Mouse (Mus musculus): ENCODE data around the gene Srrm4. TPM values are rescaled to one million over a fixed set of nuclear protein-coding genes. Genes with fewer than 3 reads are reported as not detected.

Srrm4 gene
- polyA plus RNA-seq, 1 experiment from 2014 or later: 1.4 TPM

- Histone ChIP-seq H3K36me3 (ENCODE audit: control insufficient read depth, insufficient read depth, low read length) (no peaks in the 10 kb centered on the region), H3K4me2 (ENCODE audit: low read depth, low read length) (no peak overlapping the region), H3K4me1 (ENCODE audit: control insufficient read depth, insufficient read depth, low read length) (no peaks in the 10 kb centered on the region), H3K4me3 (ENCODE audit: low read depth, low read length) (no peak overlapping the region), H3K27me3 (replicated peaks; ENCODE audit: control insufficient read depth, insufficient read depth, low read length) (no peaks in the 10 kb centered on the region; the same call in 1 of the 2 replicates), H3K9ac (ENCODE audit: low read depth, low read length) (no peak overlapping the region), H3K27ac (replicated peaks; ENCODE audit: low read depth, low read length) (no peak overlapping the region), H3K9me3 (ENCODE audit: control insufficient read depth, low read length) (no peaks in the 10 kb centered on the region)
- 15% methylated on average over 9 of the region's 9 CpGs for WGBS
- no peak for ATAC-seq (ENCODE audit: low read depth)
- peak; percentile 33 for DNase-seq (ENCODE audit: low spot score)
These were observed 18.3 kb downstream of the Srrm4 start for GRCm38 (mm10) chr5:116573307-116573706.

DNA sequence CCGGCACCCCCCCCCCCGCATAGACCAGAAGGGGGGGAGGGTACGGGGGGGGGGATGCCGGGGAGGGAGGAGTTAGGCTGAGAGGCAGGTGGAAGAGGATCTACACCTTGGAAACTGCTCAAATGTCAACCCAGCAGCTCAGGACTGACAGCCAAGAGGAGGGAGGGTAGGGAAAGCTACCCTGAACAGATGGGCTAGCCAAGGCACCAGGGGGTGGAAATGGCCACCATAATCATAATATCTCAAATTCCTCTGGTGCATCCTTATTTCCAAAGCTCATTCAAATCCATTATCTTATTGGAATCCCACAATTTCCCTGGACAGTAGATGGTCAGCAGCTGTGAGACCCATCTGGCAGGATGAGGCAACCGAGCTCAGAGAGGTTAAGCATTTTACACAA lies 19.7 kb downstream of the Srrm4 start:
- no peaks in the 10 kb centered on the region for H3K4me1 ChIP-seq (ENCODE audit: control insufficient read depth, insufficient read depth, low read length)
- H3K27me3 ChIP-seq (replicated peaks; ENCODE audit: control insufficient read depth, insufficient read depth, low read length): no peaks in the 10 kb centered on the region; the same call in 1 of the 2 replicates
- no peak overlapping the region for H3K9ac ChIP-seq (ENCODE audit: low read depth, low read length)
- H3K4me2 ChIP-seq (ENCODE audit: low read depth, low read length): no peak overlapping the region
- 47% methylated on average over 3 of the region's 5 CpGs for WGBS
- H3K36me3 ChIP-seq (ENCODE audit: control insufficient read depth, insufficient read depth, low read length): no peaks in the 10 kb centered on the region
- no peak overlapping the region for H3K27ac ChIP-seq (replicated peaks; ENCODE audit: low read depth, low read length)
- DNase-seq (ENCODE audit: low spot score) (no peak), ATAC-seq (ENCODE audit: low read depth) (no peak)
- no peaks in the 10 kb centered on the region for H3K9me3 ChIP-seq (ENCODE audit: control insufficient read depth, low read length)
- H3K4me3 ChIP-seq (ENCODE audit: low read depth, low read length): no peak overlapping the region

GRCm38 (mm10) chr5:116571232-116571861 lies 20.3 kb downstream of the Srrm4 start:
- Histone ChIP-seq H3K9ac (ENCODE audit: low read depth, low read length) (no peak overlapping the region), H3K36me3 (ENCODE audit: control insufficient read depth, insufficient read depth, low read length) (no peaks in the 10 kb centered on the region), H3K27me3 (replicated peaks; ENCODE audit: control insufficient read depth, insufficient read depth, low read length) (no peaks in the 10 kb centered on the region; the same call in 1 of the 2 replicates), H3K4me2 (ENCODE audit: low read depth, low read length) (no peak overlapping the region), H3K9me3 (ENCODE audit: control insufficient read depth, low read length) (no peaks in the 10 kb centered on the region), H3K4me1 (ENCODE audit: control insufficient read depth, insufficient read depth, low read length) (no peaks in the 10 kb centered on the region), H3K4me3 (ENCODE audit: low read depth, low read length) (no peak overlapping the region), H3K27ac (replicated peaks; ENCODE audit: low read depth, low read length) (no peak overlapping the region)
- DNase-seq (ENCODE audit: low spot score): peak; percentile 33
- 12% methylated on average over 20 of the region's 22 CpGs for WGBS
- peak; percentile 42; the same call in 1 of the 2 replicates for ATAC-seq (ENCODE audit: low read depth)

- H3K9me3 ChIP-seq (ENCODE audit: control insufficient read depth, low read length): no peaks in the 10 kb centered on the region
- no peak overlapping the region for H3K27ac ChIP-seq (replicated peaks; ENCODE audit: low read depth, low read length)
- ATAC-seq (ENCODE audit: low read depth) (no peak), DNase-seq (ENCODE audit: low spot score) (no peak)
- H3K4me2 ChIP-seq (ENCODE audit: low read depth, low read length): no peak overlapping the region
- H3K27me3 ChIP-seq (replicated peaks; ENCODE audit: control insufficient read depth, insufficient read depth, low read length): no peaks in the 10 kb centered on the region; the same call in 1 of the 2 replicates
- H3K9ac ChIP-seq (ENCODE audit: low read depth, low read length): no peak overlapping the region
- H3K4me3 ChIP-seq (ENCODE audit: low read depth, low read length): no peak overlapping the region
- WGBS: 55% methylated on average over 7 of the region's 7 CpGs
- no peaks in the 10 kb centered on the region for H3K4me1 ChIP-seq (ENCODE audit: control insufficient read depth, insufficient read depth, low read length)
- H3K36me3 ChIP-seq (ENCODE audit: control insufficient read depth, insufficient read depth, low read length): no peaks in the 10 kb centered on the region
These were observed 21.1 kb downstream of the Srrm4 start for GRCm38 (mm10) chr5:116570566-116570965.

GRCm38 (mm10) chr5:116569629-116570028 lies 22.0 kb downstream of the Srrm4 start:
- H3K9me3 ChIP-seq (ENCODE audit: control insufficient read depth, low read length): no peaks in the 10 kb centered on the region
- peak; percentile 60; the same call in 1 of the 2 replicates for ATAC-seq (ENCODE audit: low read depth)
- no peaks in the 10 kb centered on the region for H3K36me3 ChIP-seq (ENCODE audit: control insufficient read depth, insufficient read depth, low read length)
- H3K4me2 ChIP-seq (ENCODE audit: low read depth, low read length): no peak overlapping the region
- H3K27me3 ChIP-seq (replicated peaks; ENCODE audit: control insufficient read depth, insufficient read depth, low read length): no peaks in the 10 kb centered on the region; the same call in 1 of the 2 replicates
- no peaks in the 10 kb centered on the region for H3K4me1 ChIP-seq (ENCODE audit: control insufficient read depth, insufficient read depth, low read length)
- H3K9ac ChIP-seq (ENCODE audit: low read depth, low read length): no peak overlapping the region
- 1% methylated on average over 9 of the region's 9 CpGs for WGBS
- no peak overlapping the region for H3K27ac ChIP-seq (replicated peaks; ENCODE audit: low read depth, low read length)
- peak; percentile 61 for DNase-seq (ENCODE audit: low spot score)
- no peak overlapping the region for H3K4me3 ChIP-seq (ENCODE audit: low read depth, low read length)

- DNase-seq (ENCODE audit: low spot score): no peak
- Histone ChIP-seq H3K27ac (replicated peaks; ENCODE audit: low read depth, low read length) (no peak overlapping the region), H3K4me2 (ENCODE audit: low read depth, low read length) (no peak overlapping the region), H3K9me3 (ENCODE audit: control insufficient read depth, low read length) (no peaks in the 10 kb centered on the region), H3K36me3 (ENCODE audit: control insufficient read depth, insufficient read depth, low read length) (no peaks in the 10 kb centered on the region), H3K27me3 (replicated peaks; ENCODE audit: control insufficient read depth, insufficient read depth, low read length) (no peaks in the 10 kb centered on the region; the same call in 1 of the 2 replicates), H3K9ac (ENCODE audit: low read depth, low read length) (no peak overlapping the region), H3K4me1 (ENCODE audit: control insufficient read depth, insufficient read depth, low read length) (no peaks in the 10 kb centered on the region), H3K4me3 (ENCODE audit: low read depth, low read length) (no peak overlapping the region)
- ATAC-seq (ENCODE audit: low read depth): no peak
- WGBS: 82% methylated on average over 2 of the region's 2 CpGs
These were observed 23.6 kb downstream of the Srrm4 start for GRCm38 (mm10) chr5:116568050-116568449.

DNA sequence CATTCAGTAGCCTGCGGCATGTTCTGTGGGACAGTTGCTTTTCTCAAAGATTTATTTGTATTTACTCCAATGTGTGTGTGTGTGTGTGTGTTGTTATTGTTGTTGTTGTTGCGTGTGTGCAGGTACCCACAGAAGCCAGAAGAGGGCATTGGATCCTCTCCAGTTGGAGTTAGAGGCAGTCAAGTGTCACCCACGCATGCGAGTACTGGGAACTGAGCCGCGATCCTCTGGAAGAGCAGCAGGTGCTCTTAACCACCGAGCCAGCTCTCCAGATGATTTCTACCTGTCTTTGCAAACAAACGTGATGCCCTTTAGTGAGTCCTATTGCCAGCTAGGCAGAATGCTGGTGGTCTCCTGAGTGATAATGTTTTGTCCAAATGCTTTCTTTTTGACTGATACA lies 24.3 kb downstream of the Srrm4 start:
- Histone ChIP-seq H3K9me3 (ENCODE audit: control insufficient read depth, low read length) (no peaks in the 10 kb centered on the region), H3K4me2 (ENCODE audit: low read depth, low read length) (no peak overlapping the region), H3K4me3 (ENCODE audit: low read depth, low read length) (no peak overlapping the region), H3K27me3 (replicated peaks; ENCODE audit: control insufficient read depth, insufficient read depth, low read length) (no peaks in the 10 kb centered on the region), H3K36me3 (ENCODE audit: control insufficient read depth, insufficient read depth, low read length) (no peaks in the 10 kb centered on the region), H3K9ac (ENCODE audit: low read depth, low read length) (no peak overlapping the region), H3K4me1 (ENCODE audit: control insufficient read depth, insufficient read depth, low read length) (no peaks in the 10 kb centered on the region), H3K27ac (replicated peaks; ENCODE audit: low read depth, low read length) (no peak overlapping the region)
- WGBS: 94% methylated on average over 8 of the region's 8 CpGs
- ATAC-seq (ENCODE audit: low read depth) (no peak), DNase-seq (ENCODE audit: low spot score) (no peak)

DNA sequence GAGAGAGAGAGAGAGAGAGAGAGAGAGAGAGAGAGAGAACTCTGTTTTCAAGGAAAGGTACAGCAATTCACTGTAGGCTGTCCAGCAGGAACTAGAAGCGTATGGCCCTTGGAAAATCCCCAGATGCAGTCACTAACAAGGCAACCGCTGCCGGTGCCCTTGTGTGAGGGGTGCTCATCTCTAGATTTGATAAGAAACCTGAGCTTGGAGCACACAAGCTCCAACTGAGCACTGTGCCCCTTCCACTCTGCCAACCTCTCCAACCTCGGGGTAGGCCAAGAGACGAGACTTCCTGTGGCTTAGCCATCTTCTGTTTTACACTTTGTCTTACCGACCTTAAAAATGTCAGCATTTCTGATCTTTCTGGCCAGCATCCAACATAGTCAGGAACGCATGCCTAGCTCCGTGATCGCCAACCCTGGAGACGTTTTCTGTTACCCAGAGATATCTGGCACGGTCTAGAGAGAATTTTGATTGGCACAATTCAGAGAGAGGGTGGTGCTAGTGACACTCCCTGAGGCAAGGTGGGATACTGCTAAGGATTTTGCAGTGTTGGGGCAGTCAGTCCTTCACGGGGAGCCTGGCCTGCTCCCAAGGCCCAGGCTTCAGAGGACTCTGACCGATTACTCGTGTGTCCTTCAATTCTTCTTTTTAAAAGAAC lies 25.1 kb downstream of the Srrm4 start:
- Histone ChIP-seq H3K9ac (ENCODE audit: low read depth, low read length) (no peak overlapping the region), H3K4me1 (ENCODE audit: control insufficient read depth, insufficient read depth, low read length) (no peaks in the 10 kb centered on the region), H3K4me3 (ENCODE audit: low read depth, low read length) (no peak overlapping the region), H3K27ac (replicated peaks; ENCODE audit: low read depth, low read length) (no peak overlapping the region), H3K36me3 (ENCODE audit: control insufficient read depth, insufficient read depth, low read length) (no peaks in the 10 kb centered on the region), H3K9me3 (ENCODE audit: control insufficient read depth, low read length) (no peaks in the 10 kb centered on the region), H3K27me3 (replicated peaks; ENCODE audit: control insufficient read depth, insufficient read depth, low read length) (no peaks in the 10 kb centered on the region), H3K4me2 (ENCODE audit: low read depth, low read length) (no peak overlapping the region)
- ATAC-seq (ENCODE audit: low read depth) (no peak), DNase-seq (ENCODE audit: low spot score) (no peak)
- WGBS: 60% methylated on average over 14 of the region's 14 CpGs

DNA sequence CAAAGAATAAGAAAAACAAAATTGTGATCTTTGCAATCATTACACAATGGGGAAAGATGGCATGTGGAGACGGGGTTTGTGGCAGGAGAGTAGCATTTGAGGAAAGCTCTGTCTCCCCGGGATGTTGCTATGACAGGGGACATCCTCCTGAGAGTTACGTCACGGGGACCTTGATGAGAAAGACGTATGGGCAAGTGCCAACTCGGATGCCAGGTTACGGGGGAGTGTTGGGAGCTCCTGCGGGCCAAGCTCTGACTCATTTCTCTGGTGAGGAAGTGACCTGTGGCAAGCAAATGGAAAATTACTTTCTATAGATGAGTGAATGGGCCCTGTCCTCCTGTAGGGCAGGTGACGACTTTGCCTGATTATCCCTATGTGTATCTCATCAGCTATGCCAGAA lies 26.0 kb downstream of the Srrm4 start:
- WGBS: 83% methylated on average over 9 of the region's 9 CpGs
- ATAC-seq (ENCODE audit: low read depth) (no peak), DNase-seq (ENCODE audit: low spot score) (no peak)
- Histone ChIP-seq H3K9ac (ENCODE audit: low read depth, low read length) (no peak overlapping the region), H3K4me3 (ENCODE audit: low read depth, low read length) (no peak overlapping the region), H3K27me3 (replicated peaks; ENCODE audit: control insufficient read depth, insufficient read depth, low read length) (no peaks in the 10 kb centered on the region), H3K4me2 (ENCODE audit: low read depth, low read length) (no peak overlapping the region), H3K36me3 (ENCODE audit: control insufficient read depth, insufficient read depth, low read length) (no peaks in the 10 kb centered on the region), H3K4me1 (ENCODE audit: control insufficient read depth, insufficient read depth, low read length) (no peaks in the 10 kb centered on the region), H3K9me3 (ENCODE audit: control insufficient read depth, low read length) (no peaks in the 10 kb centered on the region), H3K27ac (replicated peaks; ENCODE audit: low read depth, low read length) (no peak overlapping the region)

Data from embryonic facial prominence, embryonic 14.5 days (tissue).